Mouse (Mus musculus) urinary bladder, postnatal 4 days (tissue): ENCODE data around the gene Hoxb8.

Experiments
- DNase-seq, 2 experiments: peaks; one replicate each; pipeline ENCODE4 v3.0.0; 2021 to 2022; ENCODE audit warnings: low spot score in 2 of 2

The Hoxb8 gene

GRCm38 (mm10) chr11:96300354-96301063, 18.8 kb downstream of the Hoxb8 start:
- no peak for DNase-seq

GRCm38 (mm10) chr11:96301064-96301431, 19.3 kb downstream of the Hoxb8 start:
- no peak for DNase-seq

- no peak for DNase-seq
Observed at GRCm38 (mm10) chr11:96301837-96302236, 20.1 kb downstream of the Hoxb8 start.

- no peak for DNase-seq
Observed at GRCm38 (mm10) chr11:96302381-96303150, 20.9 kb downstream of the Hoxb8 start.

- DNase-seq, result peak in 1 of 2 experiments; percentile 80
Observed at GRCm38 (mm10) chr11:96303151-96304099, 21.7 kb downstream of the Hoxb8 start, which contains the start of gene Hoxb5. Hoxb5 (plus strand) TSS chr11:96303336.

GRCm38 (mm10) chr11:96304381-96305195, 22.9 kb downstream of the Hoxb8 start:
- no peak for DNase-seq

GRCm38 (mm10) chr11:96305505-96306182, 23.9 kb downstream of the Hoxb8 start:
- no peak for DNase-seq

- no peak for DNase-seq
Observed at GRCm38 (mm10) chr11:96306183-96306907, 24.6 kb downstream of the Hoxb8 start.

GRCm38 (mm10) chr11:96306908-96307269, 25.2 kb downstream of the Hoxb8 start:
- no peak for DNase-seq

- no peak for DNase-seq
Observed at GRCm38 (mm10) chr11:96308763-96309162, 27.1 kb downstream of the Hoxb8 start.

GRCm38 (mm10) chr11:96309288-96309687, 27.6 kb downstream of the Hoxb8 start:
- no peak for DNase-seq

GRCm38 (mm10) chr11:96310183-96310938, 28.7 kb downstream of the Hoxb8 start:
- no peak for DNase-seq

GRCm38 (mm10) chr11:96311097-96311496, 29.4 kb downstream of the Hoxb8 start:
- no peak for DNase-seq

GRCm38 (mm10) chr11:96311520-96312417, 30.1 kb downstream of the Hoxb8 start:
- DNase-seq, result no peak

- no peak for DNase-seq
Observed at GRCm38 (mm10) chr11:96313134-96313533, 31.4 kb downstream of the Hoxb8 start.

- DNase-seq, result no peak
Observed at GRCm38 (mm10) chr11:96313806-96314428, 32.2 kb downstream of the Hoxb8 start.

GRCm38 (mm10) chr11:96314671-96315343, 33.1 kb downstream of the Hoxb8 start:
- DNase-seq, result no peak
